Mouse (Mus musculus) left cerebral cortex, postnatal 25 days (tissue): ENCODE measurements around the gene Ncoa5. TPM values are rescaled to one million over a fixed set of nuclear protein-coding genes. Genes with fewer than 3 reads are reported as not detected.

ENCODE experiments used
- DNase-seq, 2 experiments: peaks; one replicate each; pipeline ENCODE4 v3.0.0; 2022; ENCODE audit warnings: low spot score in 2 of 2, mixed read lengths in 1 of 2
- intact Hi-C: fragments of 180-260 bp; cut with DNase I; formaldehyde crosslinking; loops from one replicate; pipeline ENCODE4 v1.15.1; 2025
- total RNA-seq, 2 experiments: library from RNA; stranded (reverse); gene quantifications; 2 replicates each; pipeline ENCODE4 v1.2.3; 2021

Ncoa5 gene
- total RNA-seq, 2 experiments from 2014 or later, result 53.8 to 56.3 TPM

DNA sequence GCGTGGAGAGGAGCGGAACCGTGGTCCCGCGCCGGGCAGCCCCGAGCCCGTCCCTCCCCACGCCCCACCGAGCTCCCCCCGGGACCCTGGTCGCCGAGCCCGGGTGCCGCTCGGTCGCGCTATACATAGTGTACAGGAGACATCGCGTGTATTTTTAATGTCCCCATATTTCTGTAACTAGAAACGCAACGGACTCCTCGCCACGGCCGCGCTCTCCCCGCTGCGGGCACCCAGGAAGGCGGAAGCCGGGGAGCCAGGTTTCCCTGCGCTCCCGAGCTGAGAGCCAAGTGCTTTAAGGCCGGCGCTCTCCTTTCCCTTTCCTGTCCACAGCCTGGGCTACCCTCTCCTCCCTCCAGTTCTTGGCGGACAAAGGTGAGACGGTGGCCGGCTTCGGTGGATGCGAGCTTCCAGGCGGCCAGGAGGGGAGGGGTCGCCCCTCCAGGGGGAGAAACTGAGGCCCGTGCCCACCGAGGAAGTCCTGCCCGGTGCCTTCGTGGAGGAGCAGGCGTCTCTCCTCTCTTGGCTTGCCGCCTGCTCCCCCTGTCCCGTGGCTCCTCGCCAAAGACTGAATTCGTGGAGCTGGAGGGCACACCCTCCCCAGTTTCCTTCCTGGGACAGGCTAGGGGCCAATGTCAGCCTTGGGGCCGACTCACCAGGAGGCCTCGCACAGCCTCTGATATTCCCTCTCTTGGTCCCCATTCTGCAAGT is 36.8 kb downstream of the Ncoa5 start:
- intact Hi-C loops, result no loop called here
- DNase-seq, result no peak

DNA sequence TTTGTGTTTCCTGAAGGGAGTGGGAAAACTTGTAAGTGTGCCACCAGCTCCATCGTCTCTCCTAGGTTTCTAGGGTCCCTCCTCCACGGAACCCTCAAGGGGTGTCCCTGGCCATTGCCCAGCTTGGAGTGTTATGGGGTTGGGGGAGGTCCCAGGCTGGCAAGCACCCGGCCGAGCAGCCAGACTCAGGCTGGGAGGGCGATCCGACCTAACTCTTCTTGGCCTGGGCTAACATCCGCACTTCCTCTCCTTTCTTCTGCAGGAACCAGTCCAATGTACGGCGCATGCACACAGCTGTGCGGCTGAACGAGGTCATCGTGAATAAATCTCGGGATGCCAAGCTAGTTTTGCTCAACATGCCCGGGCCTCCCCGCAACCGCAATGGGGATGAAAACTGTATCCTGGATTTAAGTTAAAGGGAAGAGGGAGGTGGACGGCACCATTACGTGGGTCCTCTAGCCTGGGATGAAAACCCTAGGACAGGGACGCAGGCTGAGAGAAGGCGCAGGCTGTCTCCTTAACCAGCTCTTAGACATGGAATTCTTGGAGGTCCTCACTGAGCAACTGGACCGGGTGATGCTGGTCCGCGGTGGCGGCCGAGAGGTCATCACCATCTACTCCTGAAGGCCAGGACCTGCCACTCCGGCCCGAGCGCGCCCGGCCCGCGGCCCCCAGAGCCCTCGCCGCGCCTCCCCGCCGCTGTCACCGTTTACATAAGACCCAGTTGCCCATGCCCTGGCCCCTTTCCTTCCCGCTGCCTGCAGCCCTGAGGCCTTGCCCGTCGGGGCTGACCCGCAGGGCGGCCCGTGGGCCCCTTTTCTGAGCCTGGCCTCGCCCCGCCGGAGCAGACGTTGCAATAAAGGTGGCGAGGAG is 37.6 kb downstream of the Ncoa5 start:
- intact Hi-C loops, result no loop called here
- peak in 1 of 2 experiments; percentile 59 for DNase-seq

DNA sequence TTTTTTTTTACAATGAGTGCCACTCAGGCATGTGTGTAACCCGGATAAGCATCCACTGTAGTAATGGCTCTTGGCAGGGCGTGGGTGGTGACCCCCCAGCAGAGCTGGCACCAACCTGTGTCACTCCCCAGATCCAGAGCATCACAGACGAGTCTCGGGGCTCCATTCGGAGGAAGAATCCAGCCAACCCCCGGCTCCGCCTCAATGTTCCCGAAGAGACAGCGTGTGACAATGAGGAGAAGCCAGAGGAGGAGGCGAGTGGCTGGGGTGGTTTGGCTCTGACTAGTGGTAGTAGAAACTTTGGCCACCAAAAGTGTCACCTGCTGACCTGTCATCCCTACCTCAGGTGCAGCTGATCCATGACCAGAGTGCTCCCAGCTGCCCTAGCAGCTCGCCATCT is 38.7 kb downstream of the Ncoa5 start:
- peak in 1 of 2 experiments; percentile 59 for DNase-seq
- intact Hi-C loops, result no loop called here

DNA sequence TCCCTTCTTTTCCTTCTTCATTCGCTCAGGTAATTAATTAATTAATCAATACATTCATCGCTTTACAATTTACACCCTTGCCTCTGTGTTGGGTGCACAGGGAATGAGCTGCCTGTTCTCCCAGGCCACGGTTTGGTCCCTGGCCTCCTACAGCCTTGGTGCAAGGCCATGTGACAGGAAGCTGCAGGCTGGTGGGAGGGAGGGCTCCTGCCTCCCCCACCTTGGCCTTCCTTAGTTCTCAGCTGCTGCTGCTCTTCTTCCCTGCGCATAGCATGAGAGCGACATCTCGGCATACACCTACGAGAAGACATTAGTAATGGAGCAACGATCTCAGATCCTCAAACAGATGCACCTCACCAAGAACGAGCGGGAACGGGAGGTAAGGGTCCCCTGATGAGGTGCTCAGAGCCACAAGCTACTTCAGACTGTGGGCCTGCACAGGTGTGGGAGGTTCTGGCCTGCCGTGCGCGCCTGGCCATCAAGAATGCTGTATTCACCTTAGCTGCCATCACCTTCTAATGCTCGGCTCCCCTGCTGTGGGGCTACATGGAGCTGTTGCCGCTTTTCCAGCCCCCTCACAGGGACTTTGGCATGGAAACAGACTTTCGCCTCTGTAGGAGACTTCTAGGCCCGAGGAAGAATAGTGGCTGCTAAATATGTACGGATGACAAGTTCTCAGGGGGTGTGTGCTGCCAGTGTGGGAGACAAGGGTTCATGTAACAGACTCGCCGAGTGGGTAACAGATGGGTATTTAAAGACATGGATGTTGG is 39.8 kb downstream of the Ncoa5 start:
- DNase-seq, result peak; percentile 62 to 94
- intact Hi-C loops, result loop anchor here (1.0 kb wide), 1 partner anchor 27 kb away; no protein-coding TSS in a partner anchor

DNA sequence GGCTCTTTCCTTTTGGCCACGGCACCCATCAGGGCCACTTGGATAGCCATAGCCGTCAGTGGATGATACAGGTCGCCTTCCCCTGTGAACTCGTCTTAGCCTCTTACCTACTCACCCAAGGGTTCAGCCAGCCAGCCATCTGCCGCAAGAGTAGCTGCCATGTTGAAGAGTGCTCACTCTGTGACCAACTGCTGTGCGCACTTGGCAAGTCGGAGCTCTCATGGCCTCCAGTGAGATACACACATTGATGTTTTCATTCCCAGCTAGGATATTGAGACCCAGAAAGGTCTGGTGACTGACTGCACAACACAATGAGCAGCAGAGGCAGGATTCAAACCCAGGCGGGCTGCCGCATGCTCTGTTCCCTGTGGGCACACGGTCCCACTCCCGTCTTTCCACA is 40.5 kb downstream of the Ncoa5 start:
- no peak for DNase-seq
- intact Hi-C loops, result loop anchor here (1.0 kb wide), 1 partner anchor 26 kb away; no protein-coding TSS in a partner anchor

DNA sequence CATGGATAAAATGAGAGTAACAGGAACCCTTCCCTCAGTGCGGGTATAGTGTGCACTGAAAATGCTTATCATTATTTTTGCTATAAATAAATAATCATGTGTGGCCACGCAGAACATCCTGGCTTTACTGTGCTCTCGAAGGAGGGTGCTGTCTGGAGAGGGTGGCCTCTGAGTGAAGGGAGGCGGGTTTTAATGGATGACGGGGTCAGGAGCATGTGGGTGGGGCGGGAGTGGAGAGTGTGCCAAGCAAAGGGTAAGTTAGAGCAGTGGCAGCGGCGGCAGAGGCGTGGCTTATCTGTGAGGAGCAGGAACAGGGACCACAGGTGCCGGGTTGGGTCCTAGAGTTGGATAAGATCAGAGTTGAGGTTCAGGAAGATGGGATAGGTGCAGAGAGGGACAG is 42.9 kb downstream of the Ncoa5 start:
- no peak for DNase-seq
- intact Hi-C loops, result no loop called here

DNA sequence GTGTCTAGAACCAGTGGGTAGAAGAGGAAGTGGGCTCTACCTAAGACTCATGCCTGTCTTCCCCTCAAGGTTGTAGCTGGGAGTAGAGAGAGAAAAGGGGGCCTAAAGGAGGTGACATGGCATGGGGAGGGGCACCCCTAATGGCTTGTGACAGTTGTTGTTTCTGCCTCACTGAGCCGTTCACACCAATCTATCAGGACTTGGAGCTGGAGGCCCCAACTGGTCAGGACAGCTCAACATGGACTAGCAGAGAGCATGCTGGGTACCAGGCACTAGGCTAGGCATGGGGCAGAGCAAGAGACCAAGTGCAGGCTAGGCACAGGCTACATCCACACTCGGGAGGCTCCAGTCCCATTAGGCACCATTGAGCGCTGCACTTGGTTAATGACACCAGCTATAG is 43.6 kb downstream of the Ncoa5 start:
- no peak for DNase-seq
- intact Hi-C loops, result no loop called here

DNA sequence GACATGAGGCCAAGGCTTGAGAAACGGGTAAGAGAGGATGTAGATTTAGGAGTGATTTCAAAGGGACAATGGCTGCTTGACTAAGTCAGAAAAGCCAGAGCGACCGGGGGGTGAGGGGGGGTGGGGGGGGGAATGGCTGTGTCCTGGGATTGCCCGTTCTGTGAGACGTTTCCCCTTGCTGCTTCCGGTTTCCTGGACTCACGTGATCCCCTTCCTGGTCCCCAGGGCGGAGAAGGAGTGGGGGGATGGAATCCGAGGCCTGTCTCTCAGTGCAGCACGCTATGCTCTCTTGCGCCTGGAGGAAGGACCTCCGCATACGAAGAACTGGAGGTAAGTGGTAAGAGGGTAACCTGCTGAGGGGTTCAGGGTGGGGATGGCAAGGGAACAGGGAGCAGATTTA is 45.9 kb downstream of the Ncoa5 start:
- intact Hi-C loops, result no loop called here
- DNase-seq, result no peak

DNA sequence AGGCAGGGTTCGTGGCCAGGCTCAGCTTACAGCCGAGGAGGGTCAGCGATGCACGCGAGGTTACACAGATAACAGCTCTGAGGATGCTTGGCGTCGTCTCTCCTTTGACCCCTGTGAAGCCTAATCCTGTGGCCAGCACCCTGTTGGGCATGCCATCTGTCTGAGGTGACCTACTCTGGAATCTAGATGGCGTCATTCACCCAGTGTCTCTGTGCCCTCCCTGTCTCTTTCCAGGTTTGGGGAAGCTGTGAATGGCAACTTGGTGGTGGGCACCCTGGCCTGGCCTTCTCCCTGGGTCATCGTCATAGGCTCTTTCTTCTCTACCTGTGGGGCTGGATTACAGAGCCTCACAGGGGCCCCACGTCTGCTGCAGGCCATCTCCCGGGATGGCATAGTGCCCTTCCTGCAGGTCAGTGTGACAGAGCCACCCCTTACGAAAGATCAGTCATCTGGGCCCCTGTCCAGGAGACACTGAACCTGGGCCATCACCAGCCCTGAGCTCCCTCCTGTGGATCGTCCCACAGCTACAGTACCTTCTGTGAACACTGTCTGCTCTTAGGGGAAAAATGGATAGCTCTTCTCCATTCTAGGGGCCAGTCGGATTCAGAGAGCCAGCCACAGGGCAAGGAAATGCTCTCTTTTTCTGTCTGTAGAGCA is 48.2 kb downstream of the Ncoa5 start:
- intact Hi-C loops, result no loop called here
- no peak for DNase-seq

DNA sequence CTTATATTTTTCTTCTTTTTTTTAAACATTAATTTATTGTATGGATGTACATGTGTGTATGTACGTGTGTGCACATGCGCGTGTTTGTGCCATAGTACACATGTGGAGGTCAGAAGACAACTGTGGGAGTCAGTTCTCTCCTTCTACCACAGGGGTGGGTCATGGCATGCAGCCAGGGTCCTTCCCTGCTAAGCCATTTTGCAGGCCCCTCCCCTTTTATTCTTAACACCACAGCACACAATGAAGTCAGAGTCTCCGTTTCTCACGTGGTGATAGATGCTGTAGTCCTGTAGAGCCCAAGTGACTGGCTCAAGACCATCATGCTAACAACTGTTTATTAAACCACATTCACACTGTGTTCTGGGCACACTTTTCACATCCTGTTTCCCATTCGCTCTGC is 48.7 kb downstream of the Ncoa5 start:
- intact Hi-C loops, result no loop called here
- DNase-seq, result no peak

DNA sequence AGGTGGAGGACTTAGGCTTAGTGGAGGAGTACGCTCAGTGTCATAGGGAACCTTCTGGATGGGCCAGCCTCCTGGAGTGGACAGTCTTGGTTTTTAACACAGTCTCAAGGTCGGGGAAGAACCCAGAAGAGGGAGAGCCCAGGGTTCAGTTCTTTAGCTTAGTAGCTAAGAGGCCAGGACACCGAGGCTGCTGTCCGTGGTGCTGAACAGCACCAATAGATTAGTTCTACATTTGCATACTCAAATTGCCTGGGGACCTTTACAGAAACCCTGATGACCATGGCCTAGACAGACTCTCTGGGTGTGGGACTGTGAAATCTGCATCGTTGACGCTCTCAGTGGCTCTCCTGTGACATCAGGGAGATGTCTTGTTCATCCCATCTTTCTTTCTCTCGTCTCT is 54.9 kb downstream of the Ncoa5 start:
- intact Hi-C loops, result no loop called here
- DNase-seq, result no peak

DNA sequence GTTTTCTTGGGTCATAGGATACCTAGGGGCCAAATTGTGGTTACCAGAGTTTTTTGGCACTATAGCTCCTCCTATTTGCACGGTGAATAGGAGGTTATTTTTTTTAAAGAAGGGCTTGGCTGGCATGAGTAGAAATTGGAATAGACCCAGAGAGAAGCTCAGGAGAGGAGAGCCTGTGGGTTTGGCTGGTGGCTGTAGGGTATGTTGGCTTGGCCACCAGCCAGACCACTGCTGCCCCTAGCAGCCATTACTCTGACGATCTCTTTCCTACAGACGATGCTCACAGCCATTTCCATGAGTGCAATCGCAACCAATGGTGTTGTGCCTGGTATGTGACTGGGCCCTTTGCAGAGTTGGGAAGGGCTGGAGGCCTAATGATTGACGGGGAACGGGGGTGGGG is 59.1 kb downstream of the Ncoa5 start:
- intact Hi-C loops, result no loop called here
- no peak for DNase-seq

DNA sequence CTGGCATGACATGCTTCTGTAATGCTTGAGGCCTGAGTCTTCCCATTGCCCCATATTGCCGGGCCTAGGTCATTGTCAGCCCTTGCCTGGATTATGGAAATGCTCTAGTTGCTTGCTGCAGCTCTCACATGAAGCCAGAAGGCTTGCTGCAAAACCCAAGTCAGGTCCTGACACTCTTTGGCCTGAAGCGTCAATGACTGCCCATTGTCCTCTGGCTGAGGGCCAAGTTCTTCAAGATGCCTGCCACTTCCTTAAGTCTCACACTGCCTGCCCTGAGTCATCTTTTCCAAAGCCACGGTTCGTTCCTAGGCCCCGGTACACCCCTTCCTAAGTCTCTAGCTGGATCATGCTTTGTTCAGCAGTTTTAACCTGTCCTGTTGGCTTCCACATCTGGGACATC is 62.0 kb downstream of the Ncoa5 start:
- intact Hi-C loops, result no loop called here
- DNase-seq, result no peak

DNA sequence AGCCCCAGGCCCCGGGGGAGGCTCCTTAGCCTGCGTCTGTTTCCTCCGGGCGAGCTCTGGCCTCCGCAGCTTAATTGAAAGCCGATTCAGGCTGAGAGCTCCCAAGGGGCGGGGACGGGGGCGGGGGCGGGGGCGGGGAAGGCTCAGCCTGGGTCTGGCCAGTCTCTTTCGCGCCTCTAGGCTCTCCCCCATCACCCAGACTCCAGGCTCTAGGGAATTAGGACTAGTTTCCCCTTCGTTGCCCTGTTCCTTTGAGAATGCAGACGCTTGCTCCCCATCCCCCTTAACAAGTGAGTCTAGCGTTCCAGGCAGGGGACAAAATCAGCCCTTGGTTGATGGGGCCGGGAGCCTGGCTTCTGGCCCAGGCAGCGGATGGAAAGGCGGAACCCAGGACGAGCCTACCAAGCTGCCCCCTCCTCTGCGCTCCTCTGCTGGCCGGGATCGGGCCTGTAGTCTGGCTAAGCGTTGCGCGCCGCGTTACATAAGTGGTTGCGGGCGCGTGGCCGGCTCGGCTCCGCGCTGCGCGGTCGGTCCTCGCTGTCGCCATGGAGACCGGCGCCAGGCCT is 64.0 kb downstream of the Ncoa5 start:
- DNase-seq, result peak; percentile 81
- intact Hi-C loops, result no loop called here

DNA sequence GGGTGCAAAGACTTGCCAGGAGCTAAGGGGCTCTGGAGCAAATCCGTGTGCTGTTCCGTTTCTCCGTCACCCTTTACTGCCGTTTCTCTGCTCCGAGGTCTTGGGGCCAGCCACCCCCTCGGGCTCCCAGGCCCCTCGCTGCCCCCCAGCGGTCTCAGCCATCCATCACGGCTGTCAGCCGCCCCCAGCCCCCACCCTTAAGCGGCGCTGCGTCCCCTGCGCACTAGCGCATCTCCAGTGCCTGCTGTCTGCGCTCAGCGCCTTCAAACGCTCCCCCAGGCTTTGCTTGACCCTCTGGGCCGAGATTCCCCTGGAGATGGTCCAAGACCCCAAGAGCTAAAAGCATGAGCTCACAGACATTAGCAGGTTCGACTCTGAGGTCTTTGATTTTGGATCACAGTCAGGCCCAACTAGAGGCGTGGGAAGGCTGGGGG is 65.3 kb downstream of the Ncoa5 start:
- intact Hi-C loops, result loop anchor here (2.0 kb wide), 1 partner anchor 319 kb away; no protein-coding TSS in a partner anchor
- peak; percentile 51 to 72 for DNase-seq

DNA sequence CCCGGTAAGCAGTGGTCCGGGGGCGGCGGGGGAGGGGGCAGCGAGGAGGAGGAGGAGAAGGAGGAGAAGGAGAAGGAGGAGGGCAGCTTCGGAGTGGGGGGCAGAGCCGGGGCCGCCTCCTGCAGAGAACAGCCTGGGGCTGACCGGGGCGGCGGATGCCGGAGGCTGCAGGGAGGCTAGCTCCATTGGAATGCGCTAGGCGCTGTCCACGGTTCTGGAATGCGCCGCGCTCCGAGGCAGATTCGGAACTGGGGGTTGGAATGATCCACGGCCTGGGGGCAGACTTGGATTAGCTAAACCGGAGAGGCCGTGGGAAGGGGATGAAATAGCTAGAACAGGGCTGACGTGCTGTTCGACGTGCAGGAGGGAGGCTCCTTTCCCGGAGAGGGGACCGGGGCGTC is 66.2 kb downstream of the Ncoa5 start:
- intact Hi-C loops, result loop anchor here (1.0 to 2.0 kb wide), 4 partner anchors 26 to 320 kb away; partner anchors contain the start of gene Ncoa5
- DNase-seq, result peak; percentile 54 to 56

DNA sequence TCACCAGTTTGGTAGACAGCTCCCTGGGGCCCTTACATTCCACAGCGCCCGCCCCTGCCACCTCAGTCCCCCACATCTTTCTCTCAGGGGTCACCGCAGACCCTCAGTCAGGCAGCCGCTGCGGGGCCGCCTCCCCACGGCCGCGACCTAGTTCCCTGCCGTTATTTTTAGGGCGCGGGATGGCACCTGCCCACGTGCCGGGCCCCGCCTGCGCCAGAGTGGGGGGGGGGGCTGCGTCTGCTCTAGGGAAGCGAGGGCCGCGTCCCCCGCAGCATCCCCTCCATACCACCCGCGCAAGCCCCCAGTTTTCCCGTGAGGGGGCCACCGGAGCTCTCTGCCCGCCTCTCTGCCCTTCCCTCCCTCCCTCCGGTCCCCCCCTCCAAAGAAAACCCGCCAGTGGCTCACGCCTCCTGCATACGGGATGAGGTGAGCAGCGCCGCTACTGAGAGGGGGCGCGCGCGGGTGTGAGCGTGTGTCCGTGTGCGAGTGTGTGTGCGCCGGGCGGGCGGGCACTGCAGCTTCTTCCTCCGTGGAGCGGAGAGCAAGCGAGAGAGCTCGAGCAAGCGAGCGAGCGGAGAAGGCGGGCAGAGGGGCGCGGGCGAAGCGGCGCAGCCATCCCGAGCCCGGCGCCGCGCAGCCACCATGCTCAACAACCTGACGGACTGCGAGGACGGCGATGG is 66.8 kb downstream of the Ncoa5 start:
- intact Hi-C loops, result loop anchor here (1.0 to 2.0 kb wide), 4 partner anchors 26 to 321 kb away; partner anchors contain the start of gene Ncoa5
- peak; percentile 85 to 91 for DNase-seq

DNA sequence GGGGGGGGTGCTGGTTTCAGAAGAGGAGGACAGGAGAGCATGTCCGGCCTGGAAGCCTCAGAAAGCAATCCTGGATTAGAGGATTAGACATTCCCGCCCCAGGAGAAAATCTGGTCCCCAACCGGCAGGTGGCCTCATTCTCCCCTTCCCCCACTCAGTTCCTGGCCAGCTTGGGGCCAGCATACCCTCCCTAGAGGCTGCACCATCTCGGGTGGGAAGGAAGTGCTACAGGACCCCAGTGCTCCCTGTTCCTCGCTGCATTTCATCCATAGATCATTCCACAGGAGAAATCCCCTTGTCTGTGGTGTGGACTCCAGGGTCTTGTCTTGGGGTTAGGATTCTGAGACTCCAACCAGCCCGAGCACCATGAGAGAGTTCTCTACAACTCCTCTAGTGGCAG is 67.5 kb downstream of the Ncoa5 start:
- intact Hi-C loops, result no loop called here
- peak in 1 of 2 experiments; percentile 69 for DNase-seq

DNA sequence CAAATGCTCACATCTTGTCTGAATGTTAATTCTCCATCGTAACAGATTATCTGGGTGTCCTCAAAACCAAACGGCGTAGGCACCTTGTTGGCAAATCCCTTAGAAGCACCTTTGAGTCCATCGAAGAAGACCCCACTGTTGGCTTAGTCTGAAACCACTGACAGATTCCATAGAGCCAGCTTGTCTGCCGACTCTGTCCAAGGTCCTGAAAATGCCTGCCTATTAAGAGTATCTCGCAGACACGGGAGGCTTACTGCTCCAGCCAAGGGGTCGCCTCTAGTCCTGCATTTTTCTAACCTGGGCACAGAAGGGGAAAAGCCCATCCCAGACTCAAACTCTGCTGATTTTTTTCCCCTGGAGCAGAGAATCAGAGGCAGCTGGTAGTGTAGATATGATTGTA is 68.3 kb downstream of the Ncoa5 start:
- no peak for DNase-seq
- intact Hi-C loops, result no loop called here
